Mouse (Mus musculus) cerebellum, adult (tissue): ENCODE data around the gene Rnf167.

Experiments
- ATAC-seq: cut with Nextera tagmentation; 2 replicates; pipeline ENCODE4 v1.9.2; 2017; ENCODE audit warnings: mild to moderate bottlenecking, moderate library complexity, mixed read lengths; ENCODE audit not compliant: insufficient number of reproducible peaks, low FRiP score, low TSS enrichment

Rnf167 gene

GRCm38 (mm10) chr11:70646691-70647650, at the start of gene Rnf167, which contains the start of gene Slc25a11:
Gene Rnf167, plus strand, starts transcription at chr11:70647235.
Gene Slc25a11, minus strand, starts transcription at chr11:70647479.
- peak; percentile 66; the same call in 1 of the 2 replicates for ATAC-seq

- no peak for ATAC-seq
These were observed 49.7 kb upstream of the Rnf167 start for GRCm38 (mm10) chr11:70597301-70597700.

- ATAC-seq, result no peak
These were observed 48.5 kb upstream of the Rnf167 start for GRCm38 (mm10) chr11:70598451-70598953.

GRCm38 (mm10) chr11:70605024-70605566, 41.9 kb upstream of the Rnf167 start:
- ATAC-seq, result peak; percentile 49; the same call in 1 of the 2 replicates

DNA sequence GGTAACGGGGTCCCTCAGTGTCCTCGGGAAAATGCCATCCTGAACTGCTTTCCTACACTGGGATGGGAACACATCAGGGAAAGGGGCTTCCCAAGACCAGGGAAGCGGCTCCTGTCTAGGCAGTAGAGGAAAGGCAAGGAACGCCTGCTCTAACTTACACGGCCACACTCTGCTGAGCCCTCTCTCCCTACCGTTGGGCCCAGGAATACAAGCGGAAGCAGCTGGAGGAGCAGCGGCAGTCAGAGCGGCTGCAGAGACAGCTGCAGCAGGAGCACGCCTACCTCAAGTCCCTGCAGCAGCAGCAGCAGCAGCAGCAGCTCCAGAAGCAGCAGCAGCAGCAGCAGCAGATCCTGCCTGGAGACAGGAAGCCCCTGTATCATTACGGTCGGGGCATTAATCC, 40.3 kb upstream of the Rnf167 start:
- no peak for ATAC-seq

DNA sequence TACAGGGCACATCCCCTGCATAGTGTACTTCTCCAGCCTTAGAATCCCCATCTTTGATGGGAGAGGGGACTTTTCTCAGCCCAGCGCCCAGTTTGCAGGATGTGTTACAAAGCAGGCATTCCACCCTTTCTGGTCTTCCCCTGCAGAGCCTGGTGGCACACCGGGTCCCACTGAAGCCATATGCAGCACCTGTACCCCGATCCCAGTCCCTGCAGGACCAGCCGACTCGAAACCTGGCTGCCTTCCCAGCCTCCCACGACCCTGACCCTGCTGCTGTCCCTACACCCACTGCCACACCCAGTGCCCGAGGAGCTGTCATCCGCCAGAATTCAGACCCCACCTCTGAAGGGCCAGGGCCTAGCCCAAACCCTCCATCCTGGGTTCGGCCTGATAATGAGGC, 39.4 kb upstream of the Rnf167 start:
- no peak for ATAC-seq

DNA sequence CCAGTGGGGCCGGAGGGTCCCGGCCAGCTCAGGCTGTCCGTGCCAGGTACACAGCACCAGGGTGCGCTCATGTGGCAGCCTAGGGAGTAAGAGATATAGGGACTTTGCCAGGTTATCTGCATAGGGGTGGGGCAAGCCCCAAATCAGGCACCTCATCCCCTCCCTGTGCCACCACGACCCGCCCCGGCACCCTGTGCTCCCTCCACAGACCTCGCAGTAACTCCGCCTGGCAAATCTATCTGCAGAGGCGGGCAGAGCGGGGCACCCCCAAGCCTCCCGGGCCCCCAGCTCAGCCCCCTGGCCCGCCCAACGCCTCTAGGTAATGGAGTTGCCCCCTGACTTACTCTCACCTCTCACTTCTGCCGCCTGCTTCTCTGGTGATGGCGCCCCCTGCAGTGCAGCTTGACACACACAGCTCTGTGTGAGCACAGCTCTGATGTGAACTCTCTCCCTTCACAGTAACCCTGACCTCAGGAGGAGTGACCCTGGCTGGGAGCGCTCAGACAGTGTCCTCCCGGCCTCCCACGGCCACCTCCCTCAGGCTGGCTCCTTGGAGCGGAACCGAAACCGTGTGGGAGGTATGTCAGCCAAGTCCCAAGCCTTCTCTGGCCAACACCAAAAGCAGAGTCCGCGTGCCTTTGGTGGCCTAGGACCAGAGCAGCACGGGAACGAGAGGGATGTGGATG, 38.5 kb upstream of the Rnf167 start:
- ATAC-seq, result no peak

- ATAC-seq, result no peak
These were observed 36.3 kb upstream of the Rnf167 start for GRCm38 (mm10) chr11:70610752-70611151.

- no peak for ATAC-seq
These were observed 34.5 kb upstream of the Rnf167 start for GRCm38 (mm10) chr11:70612505-70612904.

DNA sequence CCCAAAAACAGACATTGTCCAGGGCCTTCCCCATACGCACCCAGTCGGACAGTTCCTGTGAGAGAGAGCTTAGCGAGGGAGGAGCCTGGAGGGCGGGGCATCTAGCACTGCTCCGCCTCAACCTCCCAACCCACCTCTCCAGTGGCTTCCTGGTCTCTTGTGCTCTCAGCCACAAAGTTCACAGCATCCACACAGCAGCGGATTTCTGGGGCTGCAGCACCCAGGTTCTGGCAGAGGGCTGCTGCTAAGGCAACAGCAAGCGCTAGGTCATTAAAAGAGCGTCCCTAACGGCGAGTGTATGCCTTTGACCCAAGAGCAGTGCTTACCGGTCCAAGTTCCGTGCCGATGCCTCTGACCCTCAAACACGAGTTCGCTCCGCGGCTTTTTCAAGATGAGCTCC, 32.0 kb upstream of the Rnf167 start:
- ATAC-seq, result peak; percentile 58; the same call in 1 of the 2 replicates

GRCm38 (mm10) chr11:70615516-70616093, 31.4 kb upstream of the Rnf167 start, which contains the start of gene 4930544D05Rik:
Gene 4930544D05Rik, plus strand, starts transcription at chr11:70615848.
- ATAC-seq, result no peak

DNA sequence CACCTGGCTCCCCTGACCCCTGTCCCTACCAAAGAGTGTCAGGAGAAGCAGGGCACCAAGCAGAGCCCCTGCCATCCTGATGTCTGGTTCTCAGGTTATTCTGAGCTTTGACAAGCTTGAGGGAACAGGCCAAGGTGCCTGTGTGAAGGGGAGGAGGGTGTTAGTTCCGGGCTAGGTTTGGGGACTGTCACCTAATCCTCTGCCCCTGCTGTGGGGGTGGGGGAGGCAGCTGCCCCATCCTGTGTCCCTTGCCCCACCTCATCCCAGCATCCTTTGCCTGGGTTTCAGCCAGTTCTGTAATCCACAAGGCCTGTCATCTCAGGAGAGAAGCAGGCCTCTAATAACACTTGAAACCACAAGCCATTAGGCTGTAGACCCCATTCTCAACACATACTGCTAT, 27.9 kb upstream of the Rnf167 start, which contains the start of gene Chrne:
Gene Chrne, minus strand, starts transcription at position 116 of the 400 bp plus-strand sequence.
- no peak for ATAC-seq

DNA sequence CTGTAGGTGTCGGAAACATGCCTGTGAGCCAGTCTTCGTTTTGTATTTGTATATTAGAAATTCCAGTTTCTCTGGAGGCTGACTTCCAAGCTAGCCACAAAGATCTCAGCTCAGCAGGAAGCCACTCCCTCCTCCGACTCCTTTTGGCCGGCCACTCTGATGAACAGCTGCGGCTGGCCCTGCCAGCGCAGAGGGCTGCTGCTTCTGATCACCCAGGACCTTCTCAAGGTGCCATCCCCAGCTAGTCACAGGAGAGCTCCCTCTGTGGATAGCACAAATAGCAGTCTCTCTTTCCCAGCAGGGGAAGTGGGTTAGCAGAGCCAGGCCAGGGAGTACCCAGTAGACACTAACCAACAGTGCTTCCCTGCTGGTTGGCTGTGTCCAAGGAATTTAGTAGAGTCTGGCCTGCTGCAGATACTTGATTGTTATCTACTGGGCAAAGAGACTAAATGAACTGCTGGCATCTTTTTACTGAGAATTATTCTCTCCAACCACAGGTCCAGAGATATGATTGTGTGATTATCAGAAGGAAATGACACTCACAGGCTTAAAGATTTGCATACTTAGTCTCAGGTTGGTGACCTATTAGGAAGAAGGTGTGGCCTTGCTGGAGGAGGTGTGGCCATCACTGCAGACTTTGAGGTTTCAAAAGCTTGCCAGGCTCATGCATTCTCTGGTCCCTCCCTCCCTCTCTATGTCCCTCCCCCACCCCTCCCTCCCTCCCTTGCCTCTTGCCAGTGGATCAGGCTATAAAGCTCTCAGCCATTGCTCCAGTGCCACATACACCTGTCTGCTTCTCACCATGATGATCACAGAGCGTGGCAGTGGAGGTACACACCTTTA, 24.8 kb upstream of the Rnf167 start:
- no peak for ATAC-seq

DNA sequence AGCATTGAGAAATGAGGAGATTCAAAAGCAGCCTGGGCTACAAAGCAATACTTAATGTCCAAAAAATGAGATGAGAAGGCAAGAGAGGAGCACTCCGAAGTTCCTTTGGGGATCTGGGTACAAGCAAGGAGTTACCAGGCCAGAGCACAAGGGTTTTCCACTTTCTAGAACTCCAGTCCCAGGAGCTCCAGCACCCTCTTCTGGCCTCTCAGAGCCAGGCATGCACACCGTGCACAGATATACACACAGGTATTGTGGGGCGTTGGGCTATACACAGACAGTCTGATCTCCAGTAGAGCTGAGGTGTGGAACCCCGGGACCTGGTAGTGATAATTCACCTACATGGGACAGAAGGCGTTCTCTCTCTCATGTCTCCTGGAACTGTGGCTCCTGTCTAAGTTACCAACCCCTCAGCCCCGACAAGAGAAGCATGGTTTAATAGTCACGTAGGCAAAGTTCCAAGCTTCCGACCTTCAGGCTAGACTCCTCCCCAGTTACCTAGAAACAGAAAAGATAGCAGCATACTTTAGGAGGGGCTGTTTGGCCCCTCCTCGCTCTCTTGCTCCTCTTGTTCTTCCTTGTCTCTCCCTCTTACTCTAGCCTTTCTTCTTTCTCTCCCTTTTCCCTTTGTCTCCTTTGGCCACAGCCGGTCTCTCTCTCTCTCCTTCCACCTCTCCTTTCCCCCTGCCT, 23.8 kb upstream of the Rnf167 start:
- ATAC-seq, result no peak

GRCm38 (mm10) chr11:70625473-70625872, 21.6 kb upstream of the Rnf167 start:
- ATAC-seq, result no peak

DNA sequence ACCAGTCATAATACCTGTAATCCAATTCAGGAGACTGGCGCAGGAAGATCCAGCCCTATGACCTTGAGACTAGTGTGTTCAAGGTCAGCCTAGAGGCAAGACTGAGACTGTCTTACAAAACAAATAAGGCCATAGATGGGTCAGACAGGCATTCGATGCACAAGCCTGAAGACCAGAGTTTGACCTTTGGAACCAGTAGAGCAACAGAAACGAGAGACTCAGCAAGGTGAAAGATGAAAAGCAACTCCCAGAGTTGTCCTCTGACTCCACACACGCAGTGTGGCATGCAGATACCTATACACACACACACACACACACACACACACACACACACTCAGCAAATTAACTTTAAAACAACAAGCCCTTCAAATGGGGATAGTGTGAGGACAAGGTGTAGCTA, 20.2 kb upstream of the Rnf167 start:
- ATAC-seq, result no peak

DNA sequence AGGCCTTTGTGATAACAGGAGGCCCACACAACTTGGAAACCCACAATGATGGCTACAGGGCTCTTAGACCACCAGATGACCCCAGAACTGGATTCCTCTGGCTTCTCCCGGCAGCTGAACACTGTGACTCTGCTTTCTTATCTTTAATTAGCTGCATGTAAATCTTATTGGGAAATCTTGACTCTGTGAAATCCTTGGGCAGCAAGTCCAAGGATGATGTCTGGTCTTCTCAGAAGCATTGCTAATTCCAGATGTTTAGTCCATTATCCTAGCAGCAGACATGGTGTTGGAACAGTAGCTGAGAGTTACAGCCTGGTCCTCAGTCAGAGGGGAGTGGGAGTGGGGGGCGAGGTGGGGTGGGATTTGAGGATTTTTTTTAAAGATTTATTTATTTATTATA, 18.6 kb upstream of the Rnf167 start:
- ATAC-seq, result no peak

DNA sequence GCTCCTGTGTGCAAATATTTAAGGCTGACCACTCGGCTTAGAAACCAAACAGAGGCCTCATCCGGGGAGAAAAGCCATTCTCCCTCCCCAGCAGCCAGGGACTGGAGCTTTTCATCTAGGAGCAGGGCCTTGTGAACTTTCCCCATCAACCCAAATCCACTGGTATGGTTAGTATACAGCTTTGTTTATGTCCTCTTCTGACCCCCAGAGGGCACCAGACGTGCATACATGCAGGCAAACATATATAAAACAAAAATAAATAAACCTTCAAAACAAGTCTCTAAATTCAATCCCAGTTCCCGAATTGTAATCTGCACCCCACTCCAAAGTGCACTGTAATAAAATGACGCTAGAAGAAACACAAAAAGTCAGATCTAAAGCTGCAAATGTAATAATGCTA, 17.5 kb upstream of the Rnf167 start:
- ATAC-seq, result no peak

GRCm38 (mm10) chr11:70630129-70630528, 16.9 kb upstream of the Rnf167 start:
- no peak for ATAC-seq
